Mouse (Mus musculus): ENCODE measurements around the gene Angptl6. TPM values are rescaled to one million over a fixed set of nuclear protein-coding genes. Genes with fewer than 3 reads are reported as not detected.
A peak's percentile ranks its signal among the peaks of the same experiment; 100 is the strongest.

Gene Angptl6
- total RNA-seq, 4 experiments from 2014 or later = 3.7 to 5.7 (median 4.8) TPM

- DNase-seq (ENCODE audit: low spot score) = no peak
These were observed 7.0 kb upstream of the Angptl6 start for GRCm38 (mm10) chr9:20886563-20886962.

GRCm38 (mm10) chr9:20878710-20879065 is 839 bp downstream of the Angptl6 start:
- no peak for DNase-seq (ENCODE audit: low spot score)

GRCm38 (mm10) chr9:20878041-20878709 is 1.4 kb downstream of the Angptl6 start:
- DNase-seq (ENCODE audit: low spot score) = peak; percentile 99

- no peak for DNase-seq (ENCODE audit: low spot score)
These were observed 2.1 kb downstream of the Angptl6 start for GRCm38 (mm10) chr9:20877118-20878040.

- no peak for DNase-seq (ENCODE audit: low spot score)
These were observed 3.0 kb downstream of the Angptl6 start for GRCm38 (mm10) chr9:20876318-20877117.

GRCm38 (mm10) chr9:20875021-20875790 is 4.3 kb downstream of the Angptl6 start:
- DNase-seq (ENCODE audit: low spot score) = no peak

GRCm38 (mm10) chr9:20873521-20873920 is 6.0 kb downstream of the Angptl6 start:
- DNase-seq (ENCODE audit: low spot score) = no peak

GRCm38 (mm10) chr9:20872991-20873390 is 6.5 kb downstream of the Angptl6 start:
- DNase-seq (ENCODE audit: low spot score) = no peak

GRCm38 (mm10) chr9:20870211-20871173 is 9.0 kb downstream of the Angptl6 start:
- DNase-seq (ENCODE audit: low spot score) = no peak

GRCm38 (mm10) chr9:20869246-20869645 is 10.3 kb downstream of the Angptl6 start:
- no peak for DNase-seq (ENCODE audit: low spot score)

GRCm38 (mm10) chr9:20868448-20869001 is 11.0 kb downstream of the Angptl6 start, which contains the start of gene A230050P20Rik:
Gene A230050P20Rik, plus strand, starts transcription at chr9:20868642.
- DNase-seq (ENCODE audit: low spot score) = no peak

GRCm38 (mm10) chr9:20866879-20867278 is 12.6 kb downstream of the Angptl6 start:
- DNase-seq (ENCODE audit: low spot score) = no peak

GRCm38 (mm10) chr9:20862225-20862624 is 17.3 kb downstream of the Angptl6 start:
- DNase-seq (ENCODE audit: low spot score) = no peak

GRCm38 (mm10) chr9:20861821-20862220 is 17.7 kb downstream of the Angptl6 start:
- DNase-seq (ENCODE audit: low spot score) = no peak

- DNase-seq (ENCODE audit: low spot score) = no peak
These were observed 19.6 kb downstream of the Angptl6 start for GRCm38 (mm10) chr9:20859926-20860325.

GRCm38 (mm10) chr9:20857131-20857530 is 22.4 kb downstream of the Angptl6 start:
- DNase-seq (ENCODE audit: low spot score) = no peak

- DNase-seq (ENCODE audit: low spot score) = no peak
These were observed 29.3 kb downstream of the Angptl6 start for GRCm38 (mm10) chr9:20850179-20850578.

- peak; percentile 23 for DNase-seq (ENCODE audit: low spot score)
These were observed 36.9 kb downstream of the Angptl6 start for GRCm38 (mm10) chr9:20842670-20843069.

GRCm38 (mm10) chr9:20842211-20842610 is 37.3 kb downstream of the Angptl6 start:
- DNase-seq (ENCODE audit: low spot score) = no peak

GRCm38 (mm10) chr9:20838931-20839330 is 40.6 kb downstream of the Angptl6 start:
- DNase-seq (ENCODE audit: low spot score) = no peak

Data from heart, adult 8-10 months (tissue).